Mouse (Mus musculus) spleen, postnatal 14 days (tissue): Measurements from ENCODE around the gene Chchd5.

ENCODE experiments used
- DNase-seq, 2 experiments: peaks; one replicate each; pipeline ENCODE4 v3.0.0; 2021 to 2022; ENCODE audit warnings: low spot score in 2 of 2

The Chchd5 gene

DNA sequence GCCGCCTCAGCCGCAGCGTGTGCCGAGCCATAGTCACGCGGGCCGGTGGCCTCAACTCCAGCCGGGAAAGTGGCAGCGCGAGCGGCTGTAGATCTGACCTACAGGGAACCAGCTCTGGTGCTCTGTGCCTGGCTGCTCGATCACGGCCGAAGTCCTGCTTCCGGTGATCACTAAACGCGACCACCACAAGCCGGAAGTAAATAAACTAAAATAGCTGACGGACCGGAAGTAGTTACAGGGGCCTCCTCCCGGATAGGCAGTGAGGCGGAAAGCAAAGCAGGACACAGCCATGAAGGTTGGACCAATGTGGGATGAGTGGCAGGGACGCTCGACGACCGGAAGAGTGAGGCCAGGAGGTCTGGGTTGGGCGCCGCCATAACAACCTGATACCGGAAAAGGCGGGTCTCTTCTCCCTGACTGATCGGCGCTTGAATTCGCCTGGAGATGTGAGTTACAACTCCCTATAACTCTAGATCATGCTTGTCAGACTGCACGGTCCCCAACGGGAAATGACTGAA lies at the start of gene Chchd5:
Gene Chchd5, plus strand, starts transcription at position 289 of the 518 bp plus-strand sequence.
- DNase-seq, result peak; percentile 62 to 72

DNA sequence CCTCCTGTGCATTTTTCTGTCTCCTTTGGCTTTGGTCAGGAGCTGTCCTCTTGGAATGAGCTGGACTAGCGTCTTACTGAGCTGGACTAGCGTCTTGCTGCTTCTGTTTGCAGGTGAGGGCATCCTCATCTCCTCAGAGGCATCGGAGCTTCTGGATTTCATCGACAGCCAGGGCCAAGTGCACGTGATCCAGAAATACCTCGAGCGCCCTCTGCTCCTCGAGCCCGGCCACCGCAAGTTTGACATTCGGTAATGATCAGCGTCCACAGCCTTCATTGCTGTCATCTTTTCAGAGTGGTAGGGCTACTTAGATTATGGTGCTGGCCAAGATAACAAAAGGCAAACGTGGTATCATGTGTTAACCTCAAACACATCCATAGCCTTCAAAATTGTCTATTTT lies 48.4 kb upstream of the Chchd5 start:
- no peak for DNase-seq

GRCm38 (mm10) chr2:129083514-129083913 lies 46.0 kb upstream of the Chchd5 start:
- DNase-seq, result no peak

GRCm38 (mm10) chr2:129084959-129085358 lies 44.5 kb upstream of the Chchd5 start:
- no peak for DNase-seq

- no peak for DNase-seq
Measured at GRCm38 (mm10) chr2:129087520-129087919, 42.0 kb upstream of the Chchd5 start.

- DNase-seq, result no peak
Measured at GRCm38 (mm10) chr2:129090370-129090769, 39.1 kb upstream of the Chchd5 start.

DNA sequence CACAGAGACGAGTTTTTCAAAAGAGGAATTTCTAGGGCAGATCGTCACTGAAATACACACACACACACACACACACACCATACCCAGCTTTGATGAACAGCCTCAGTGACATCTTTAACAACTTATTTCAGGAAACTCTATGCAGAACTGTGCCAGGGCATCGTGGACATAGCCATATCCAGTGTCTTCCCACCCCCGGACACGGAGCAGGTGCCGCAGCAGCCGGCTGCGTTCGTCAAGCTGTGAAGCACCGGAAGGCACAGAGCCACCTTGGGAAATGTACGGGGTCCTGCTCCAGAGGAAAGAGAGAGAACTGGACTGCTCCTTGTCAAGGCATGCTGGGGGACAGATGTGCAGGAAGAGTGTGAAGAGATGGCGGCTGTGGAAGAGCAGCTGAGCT lies 36.7 kb upstream of the Chchd5 start:
- no peak for DNase-seq

DNA sequence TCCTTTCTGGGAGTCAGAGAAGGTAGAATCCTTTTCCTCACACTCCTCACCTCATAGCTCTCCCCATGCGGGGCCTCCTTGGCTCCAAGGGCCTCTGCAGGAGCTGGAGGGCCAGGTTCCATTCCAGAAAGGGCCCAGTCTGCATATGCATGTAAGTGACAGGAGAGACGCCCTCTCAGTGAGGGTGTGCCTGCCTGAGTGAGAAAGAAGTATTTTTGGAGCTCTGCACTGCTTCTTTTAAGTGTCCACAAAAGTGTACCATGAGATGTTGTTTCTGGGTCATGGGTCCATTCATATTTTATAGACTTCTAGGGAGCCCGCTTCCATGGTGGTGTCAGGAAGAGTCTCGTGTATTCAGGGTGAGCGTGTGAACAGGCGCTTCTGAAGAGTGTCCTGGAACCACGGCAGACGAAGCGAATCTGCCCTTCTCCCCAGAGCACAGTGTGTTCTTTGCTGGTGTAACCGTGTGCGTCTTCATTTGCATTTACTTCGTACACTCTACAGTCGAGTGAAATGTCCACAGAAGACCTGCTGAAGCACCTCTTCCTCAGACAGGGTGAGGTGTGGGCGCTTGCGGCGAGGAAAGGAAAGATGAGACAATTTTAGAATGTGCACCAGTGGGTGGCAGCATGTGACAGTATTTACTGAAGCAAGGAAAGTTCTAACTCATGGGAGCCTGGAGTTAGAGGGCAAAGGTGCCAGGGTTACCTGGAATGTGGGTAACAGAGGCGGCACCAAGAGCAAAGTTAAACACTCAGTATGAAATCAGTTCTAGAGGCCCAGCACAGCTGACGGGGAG lies 35.4 kb upstream of the Chchd5 start:
- DNase-seq, result no peak

DNA sequence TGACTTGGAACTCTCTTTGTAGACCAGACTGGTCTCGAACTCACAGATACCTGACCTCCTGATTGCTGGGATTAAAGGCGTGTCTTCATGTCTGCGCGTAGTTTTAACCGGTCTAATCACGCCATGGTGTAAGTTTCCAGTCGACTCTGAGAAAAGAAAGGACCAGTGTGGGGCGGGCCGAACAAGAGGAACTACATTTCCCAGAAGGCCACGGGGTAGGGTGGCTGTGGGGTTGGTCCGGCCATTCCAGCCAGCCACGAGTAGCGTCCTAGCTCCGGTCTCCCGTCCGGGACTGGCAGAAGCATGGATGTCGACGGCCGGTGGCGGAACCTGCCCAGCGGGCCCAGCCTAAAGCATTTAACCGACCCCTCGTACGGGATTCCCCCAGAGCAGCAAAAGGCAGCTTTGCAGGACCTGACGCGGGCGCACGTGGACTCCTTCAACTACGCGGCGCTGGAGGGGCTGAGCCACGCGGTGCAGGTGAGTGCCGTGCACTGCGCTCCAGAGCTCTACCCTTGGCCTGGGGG lies 28.7 kb upstream of the Chchd5 start, which contains the start of gene Polr1b:
Gene Polr1b, plus strand, starts transcription at position 212 of the 527 bp plus-strand sequence.
- peak; percentile 71 to 84 for DNase-seq

- no peak for DNase-seq
Measured at GRCm38 (mm10) chr2:129112924-129113323, 16.6 kb upstream of the Chchd5 start.

DNA sequence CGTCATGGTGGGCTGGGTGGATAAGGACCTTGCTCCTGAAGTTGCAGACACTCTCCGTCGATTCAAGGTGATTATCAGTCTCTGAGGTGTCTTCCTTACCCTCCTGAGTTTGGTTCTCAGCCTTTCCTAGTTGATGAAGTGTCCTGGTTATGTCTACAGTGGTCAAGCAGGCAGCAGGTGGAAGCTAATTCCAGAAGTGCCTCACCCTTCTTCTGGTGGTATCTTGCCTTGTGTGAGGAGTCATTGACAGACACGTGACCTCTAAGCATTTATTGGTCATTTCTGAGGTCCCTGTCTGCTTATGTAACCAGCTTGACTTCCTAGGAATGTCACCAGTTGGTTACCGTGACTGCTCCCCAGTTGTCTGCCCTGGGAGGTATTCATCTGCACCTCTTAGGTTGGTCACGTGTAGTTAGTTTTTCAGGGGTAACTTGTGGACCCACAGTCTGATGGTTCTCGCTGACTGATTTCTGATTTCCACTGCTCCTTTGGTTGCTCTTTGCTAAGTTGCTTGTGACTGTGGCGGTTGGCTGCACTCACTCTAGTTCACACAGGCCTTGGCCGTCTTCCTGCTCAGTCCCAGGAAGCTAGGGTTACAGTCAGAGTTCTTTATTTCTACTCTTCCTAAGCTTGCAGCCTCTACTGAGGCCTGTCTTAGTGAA lies 13.7 kb upstream of the Chchd5 start:
- no peak for DNase-seq

DNA sequence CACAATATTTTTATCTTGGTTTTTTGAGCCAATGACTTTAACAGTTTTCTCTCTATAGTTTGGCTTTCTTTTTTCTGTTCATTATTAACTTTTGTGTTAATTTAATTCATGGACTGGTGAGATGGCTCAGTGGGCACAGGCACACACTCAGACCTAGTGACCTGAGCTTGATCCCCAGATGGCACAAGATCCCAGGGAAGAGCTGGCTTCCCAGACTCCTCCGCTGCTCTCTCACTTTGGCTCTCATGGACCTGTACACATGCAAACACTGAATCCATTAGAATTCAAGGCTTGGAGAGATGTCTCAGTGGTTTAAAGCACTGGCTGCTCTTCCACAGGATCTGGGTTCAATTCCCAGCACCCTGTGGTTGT lies 13.1 kb upstream of the Chchd5 start:
- no peak for DNase-seq

DNA sequence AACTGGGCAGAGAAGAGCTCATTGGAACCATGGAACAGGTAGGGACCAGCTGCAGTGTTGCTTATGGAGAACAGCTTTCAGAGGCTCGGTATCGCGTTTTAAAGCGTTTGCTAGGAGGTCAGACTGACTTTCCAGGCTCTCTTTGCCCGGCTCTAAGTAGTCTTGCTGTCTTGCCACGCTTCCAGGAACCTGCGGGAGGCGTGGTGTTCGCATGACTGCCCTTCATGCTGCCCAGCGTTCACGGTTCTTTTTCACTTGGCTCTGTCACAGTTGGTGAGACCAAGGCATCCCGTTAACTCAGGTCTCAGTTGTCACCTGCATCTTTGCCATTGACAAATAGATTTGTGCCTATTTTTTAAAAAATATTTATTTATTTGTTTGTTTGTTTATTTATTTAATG lies 11.4 kb upstream of the Chchd5 start:
- DNase-seq, result no peak

DNA sequence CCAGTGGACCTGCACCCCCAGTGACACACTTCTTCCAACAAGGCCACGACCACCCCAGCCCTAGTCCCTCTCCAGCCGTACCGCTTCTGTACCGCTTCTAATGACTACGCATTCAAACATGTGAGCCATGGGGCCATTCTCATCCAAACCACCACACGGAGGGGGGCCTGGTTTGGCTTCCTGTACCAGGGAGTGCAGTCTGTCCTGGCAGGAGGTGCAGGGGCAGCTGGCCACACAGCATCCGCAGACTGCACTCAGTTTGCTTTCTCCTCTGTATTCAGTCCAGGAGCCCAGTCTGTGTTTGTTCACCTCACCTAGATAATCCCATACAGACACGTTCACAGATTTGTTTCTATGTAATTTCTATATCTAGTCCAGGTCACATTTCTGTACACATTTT lies 7.5 kb upstream of the Chchd5 start:
- no peak for DNase-seq

- peak in 1 of 2 experiments; percentile 25 for DNase-seq
Measured at GRCm38 (mm10) chr2:129129987-129130545, 566 bp downstream of the Chchd5 start.

- no peak for DNase-seq
Measured at GRCm38 (mm10) chr2:129130776-129131175, 1.3 kb downstream of the Chchd5 start.

GRCm38 (mm10) chr2:129132231-129132630 lies 2.7 kb downstream of the Chchd5 start:
- DNase-seq, result no peak

DNA sequence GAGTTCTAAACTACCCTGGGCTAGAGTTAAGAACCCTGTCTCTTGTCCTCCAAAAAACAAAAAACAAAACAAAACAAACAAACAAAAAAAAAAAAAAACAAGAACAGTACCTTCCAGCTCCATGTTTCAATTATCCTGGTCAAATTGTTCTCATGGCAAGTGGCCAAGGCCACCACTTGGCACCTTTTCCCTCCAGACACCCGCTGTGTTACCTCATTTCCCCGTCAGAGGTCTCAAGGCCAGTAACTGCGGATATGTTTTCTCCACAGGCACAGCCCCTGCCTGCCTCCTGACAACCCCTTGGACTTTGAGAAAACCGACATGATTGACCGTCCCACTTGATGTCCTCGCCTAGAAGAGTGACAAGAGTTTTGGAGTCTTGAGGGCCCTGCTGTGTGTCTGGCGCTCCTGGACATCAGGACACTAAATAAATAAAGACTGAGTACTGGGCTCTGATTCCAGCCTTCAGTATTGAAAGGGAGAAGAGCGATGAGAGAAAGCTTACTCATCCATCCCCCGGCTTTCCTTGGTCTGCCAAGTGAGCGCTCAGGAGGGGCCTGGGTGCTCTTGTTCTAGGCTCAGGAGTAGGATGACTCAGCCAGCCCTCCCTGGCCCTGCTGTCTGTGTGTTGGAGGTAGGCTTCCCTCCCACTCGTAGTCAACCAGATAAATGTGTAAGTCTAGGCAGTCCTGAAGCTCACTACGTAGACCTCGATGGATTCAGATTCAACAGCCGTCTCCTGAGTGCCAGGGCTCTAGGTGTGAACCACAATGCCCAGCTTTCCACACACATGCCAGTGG lies 3.7 kb downstream of the Chchd5 start:
- DNase-seq, result no peak

GRCm38 (mm10) chr2:129139906-129140305 lies 10.4 kb downstream of the Chchd5 start:
- no peak for DNase-seq

DNA sequence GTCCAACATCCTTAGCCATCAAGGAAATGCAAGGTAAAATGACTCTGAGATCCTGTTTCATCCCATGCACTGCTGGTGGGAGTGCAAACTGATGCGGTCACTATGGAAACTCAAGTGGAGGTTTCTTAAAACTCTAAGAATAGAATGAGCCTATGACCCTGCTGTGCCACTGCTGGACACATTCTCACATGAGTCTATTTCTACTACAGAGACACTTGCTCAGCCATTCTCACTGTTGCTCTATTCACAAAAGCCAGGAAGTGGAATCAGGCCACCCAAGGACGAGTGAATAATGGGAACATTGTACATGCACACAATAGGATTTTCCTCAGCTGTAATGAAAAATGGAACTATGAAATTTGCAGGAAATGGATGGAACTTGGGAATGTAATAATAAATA lies 19.3 kb downstream of the Chchd5 start:
- DNase-seq, result no peak

DNA sequence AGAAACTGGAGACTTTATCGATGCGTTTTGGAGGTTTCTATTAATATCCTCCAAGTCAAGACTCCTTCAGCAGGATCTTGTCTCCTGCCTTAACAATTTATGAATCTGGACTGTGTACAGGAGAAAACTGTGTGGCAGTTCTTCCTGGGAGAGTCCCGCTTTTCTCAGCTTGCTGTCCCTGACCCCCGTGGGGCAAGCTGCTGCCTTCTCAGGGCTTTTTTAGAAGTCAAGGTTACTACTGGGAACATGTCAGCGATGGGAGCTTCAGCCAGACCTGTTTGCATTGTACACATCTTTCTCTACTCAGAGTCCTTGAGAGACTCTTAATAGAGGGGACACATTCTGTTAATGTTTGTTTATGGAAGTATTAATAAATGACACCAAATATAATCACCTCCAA lies 20.9 kb downstream of the Chchd5 start:
- DNase-seq, result no peak

GRCm38 (mm10) chr2:129151111-129151510 lies 21.6 kb downstream of the Chchd5 start:
- no peak for DNase-seq
